Mouse (Mus musculus) hindbrain, embryonic 13.5 days (tissue): Measurements from ENCODE around the gene Aym1. TPM values are rescaled to one million over a fixed set of nuclear protein-coding genes. Genes with fewer than 3 reads are reported as not detected.
A peak's percentile ranks its signal among the peaks of the same experiment; 100 is the strongest.
"Not testable (repeated sequence)": the region's sequence is repeated elsewhere in the genome, so short reads cannot be mapped to it uniquely, and the experiment has no call there.

ENCODE experiments used
- ATAC-seq: fragments of 200-750 bp; cut with Nextera tagmentation; 2 replicates; pipeline ENCODE4 v1.8.0; 2017; ENCODE audit warnings: moderate TSS enrichment; ENCODE audit not compliant: low FRiP score
- H3K27ac ChIP-seq: fragments of 300-500 bp; sonication (generic); 2 replicates; pipeline ENCODE4 v1.5.1; 2015; ENCODE audit warnings: inconsistent platforms, mild to moderate bottlenecking, moderate library complexity
- H3K27me3 ChIP-seq: fragments of 300-500 bp; sonication (generic); 2 replicates; pipeline ENCODE4 v1.6.1; 2015; ENCODE audit warnings: mild to moderate bottlenecking, inconsistent platforms
- H3K36me3 ChIP-seq: fragments of 300-500 bp; sonication (generic); 2 replicates; pipeline ENCODE4 v1.6.1; 2015; ENCODE audit warnings: mild to moderate bottlenecking, inconsistent platforms
- H3K4me1 ChIP-seq: fragments of 300-500 bp; sonication (generic); replicated peaks from 2 replicates; pipeline ENCODE4 v1.6.1; 2015; ENCODE audit warnings: inconsistent platforms
- H3K4me2 ChIP-seq: fragments of 300-500 bp; sonication (generic); 2 replicates; pipeline ENCODE4 v1.6.1; 2015; ENCODE audit warnings: inconsistent platforms, mild to moderate bottlenecking, moderate library complexity
- H3K4me3 ChIP-seq: fragments of 300-500 bp; sonication (generic); 2 replicates; pipeline ENCODE4 v1.5.1; 2015; ENCODE audit warnings: mild to moderate bottlenecking, inconsistent platforms
- H3K9ac ChIP-seq: fragments of 300-500 bp; sonication (generic); 2 replicates; pipeline ENCODE4 v1.6.1; 2015; ENCODE audit warnings: mild to moderate bottlenecking, inconsistent platforms
- H3K9me3 ChIP-seq: fragments of 300-500 bp; sonication (generic); 2 replicates; pipeline ENCODE4 v1.6.1; 2016; ENCODE audit warnings: inconsistent platforms
- WGBS: fragments of 180-500 bp; shearing (Covaris S2); methylation state at CpG from one replicate; pipeline ENCODE4 v1.1.7; 2015; 5-methylcytosine and 5-hydroxymethylcytosine counted together
- polyA plus RNA-seq: library from polyadenylated mRNA; unstranded; fragments of >200 nt; fragmentation: Nextera tagmentation; extraction: Ambion mirVana; gene quantifications from 2 replicates; pipeline ENCODE4 v1.2.1, GENCODE M21; 2015

Gene Aym1
- polyA plus RNA-seq, 1 experiment from 2014 or later, result not detected

DNA sequence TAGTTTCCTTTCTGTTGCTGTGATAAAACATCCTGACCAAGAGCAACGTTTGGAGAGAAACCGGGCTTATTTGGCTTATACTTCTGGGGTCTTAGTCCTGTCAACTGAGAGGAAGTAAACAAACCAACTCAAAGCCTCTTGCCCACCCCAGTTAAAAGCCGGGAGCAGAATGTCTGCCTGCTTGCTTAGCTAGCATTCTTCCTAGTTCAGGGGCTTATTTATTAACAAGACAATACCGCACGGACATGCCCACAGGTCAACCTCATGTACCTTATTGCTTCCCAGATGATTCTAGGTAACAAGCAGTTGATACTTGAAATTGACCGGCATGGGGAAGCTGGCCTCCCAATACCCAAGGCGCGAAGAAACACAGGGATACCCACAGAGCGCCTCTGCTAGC lies 20.8 kb upstream of the Aym1 start:
- 22% methylated on average over 9 of the region's 9 CpGs for WGBS
- ATAC-seq, result no peak
- Histone ChIP-seq H3K27ac (no peak overlapping the region), H3K4me3 (no peak overlapping the region), H3K36me3 (no peaks in the 10 kb centered on the region), H3K27me3 (peaks cover 83% of the 10 kb centered on the region), H3K9ac (no peak overlapping the region), H3K4me2 (no peak overlapping the region; the same call in 1 of the 2 replicates), H3K4me1 (peaks cover 21% of the 10 kb centered on the region), H3K9me3 (no peaks in the 10 kb centered on the region)

DNA sequence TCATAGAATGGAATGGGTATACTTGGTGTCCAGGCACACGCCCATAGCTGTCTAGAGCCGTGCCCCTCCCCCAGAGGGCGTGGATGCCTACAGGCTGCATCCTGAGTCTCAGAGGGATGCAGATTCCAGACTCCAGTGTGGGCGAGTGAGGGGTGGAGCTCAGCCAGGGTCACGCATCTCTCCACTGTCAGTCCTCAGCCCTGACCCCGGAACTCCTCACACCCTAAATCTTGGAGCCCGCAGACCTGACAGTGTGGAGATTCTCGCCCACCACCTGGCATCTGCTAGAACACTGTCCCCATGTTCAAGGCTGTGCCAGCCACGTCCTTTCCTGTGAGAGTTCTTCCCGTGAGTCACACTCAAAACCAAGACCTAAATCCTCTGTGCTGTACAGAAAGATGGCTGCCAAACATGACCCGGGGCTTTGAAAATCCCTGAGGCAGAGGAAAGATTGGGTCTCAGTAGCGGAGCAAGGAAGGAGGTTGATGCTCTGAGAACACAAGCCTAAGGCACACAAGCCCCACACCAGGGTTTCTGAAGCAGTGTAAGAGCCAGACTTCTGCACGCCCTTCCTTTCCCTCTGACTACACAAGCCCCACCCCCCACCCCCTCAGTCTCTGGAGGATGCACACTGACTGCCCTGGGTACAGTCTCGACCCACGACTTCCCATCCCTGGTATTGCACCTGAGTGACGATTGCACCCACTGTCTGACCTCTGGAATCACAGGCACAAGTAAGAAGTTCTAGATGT lies 12.3 kb upstream of the Aym1 start:
- H3K4me3 ChIP-seq, result no peak overlapping the region
- no peak for ATAC-seq
- no peak overlapping the region; the same call in 1 of the 2 replicates for H3K9ac ChIP-seq
- H3K4me2 ChIP-seq, result no peak overlapping the region
- H3K36me3 ChIP-seq, result no peaks in the 10 kb centered on the region
- no peak overlapping the region for H3K27ac ChIP-seq
- H3K4me1 ChIP-seq, result peaks cover 39% of the 10 kb centered on the region
- 34% methylated on average over 16 of the region's 16 CpGs for WGBS
- peaks cover 74% of the 10 kb centered on the region for H3K27me3 ChIP-seq
- H3K9me3 ChIP-seq, result no peaks in the 10 kb centered on the region

GRCm38 (mm10) chr5:113345781-113346180 lies 11.3 kb upstream of the Aym1 start:
- no peak overlapping the region for H3K27ac ChIP-seq
- 7% methylated on average over 11 of the region's 11 CpGs for WGBS
- H3K4me1 ChIP-seq, result peaks cover 44% of the 10 kb centered on the region
- no peak for ATAC-seq
- peaks cover 82% of the 10 kb centered on the region for H3K27me3 ChIP-seq
- no peak overlapping the region for H3K9ac ChIP-seq
- H3K9me3 ChIP-seq, result no peaks in the 10 kb centered on the region
- no peak overlapping the region for H3K4me2 ChIP-seq
- no peak overlapping the region for H3K4me3 ChIP-seq
- no peaks in the 10 kb centered on the region for H3K36me3 ChIP-seq

GRCm38 (mm10) chr5:113346651-113347050 lies 10.4 kb upstream of the Aym1 start:
- not testable (repeated sequence) for H3K9ac ChIP-seq, ATAC-seq, H3K36me3 ChIP-seq, H3K9me3 ChIP-seq, H3K4me3 ChIP-seq, H3K4me2 ChIP-seq, H3K27ac ChIP-seq
- peaks cover 84% of the 10 kb centered on the region for H3K27me3 ChIP-seq
- WGBS, result 51% methylated on average over 6 of the region's 6 CpGs
- H3K4me1 ChIP-seq, result peaks cover 51% of the 10 kb centered on the region

DNA sequence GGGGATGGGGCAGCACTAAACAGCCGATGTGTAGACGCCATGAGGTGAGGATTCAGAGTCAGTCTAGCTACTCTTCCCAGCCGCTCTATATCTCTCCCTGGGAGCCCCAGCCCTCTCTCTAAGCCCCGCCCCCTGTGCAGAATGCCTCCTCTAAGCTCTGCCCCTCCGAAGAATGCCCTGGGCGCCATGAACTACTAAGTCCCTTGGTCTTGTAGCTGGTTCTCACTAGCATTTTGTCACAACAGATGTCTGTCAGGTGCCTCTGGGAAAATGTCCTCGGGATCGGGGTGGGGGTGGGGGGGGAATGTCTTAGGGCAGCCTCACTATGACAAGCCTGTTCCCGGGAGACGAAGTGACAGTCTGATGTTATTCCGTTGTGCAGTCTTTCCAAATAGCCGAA lies 9.5 kb upstream of the Aym1 start:
- Histone ChIP-seq H3K4me2 (peak overlapping the region; percentile 10; the same call in 1 of the 2 replicates), H3K4me3 (no peak overlapping the region), H3K9me3 (no peaks in the 10 kb centered on the region), H3K36me3 (no peaks in the 10 kb centered on the region), H3K27ac (no peak overlapping the region), H3K4me1 (peaks cover 59% of the 10 kb centered on the region), H3K9ac (no peak overlapping the region), H3K27me3 (peaks cover 81% of the 10 kb centered on the region)
- 24% methylated on average over 12 of the region's 12 CpGs for WGBS
- ATAC-seq, result no peak

DNA sequence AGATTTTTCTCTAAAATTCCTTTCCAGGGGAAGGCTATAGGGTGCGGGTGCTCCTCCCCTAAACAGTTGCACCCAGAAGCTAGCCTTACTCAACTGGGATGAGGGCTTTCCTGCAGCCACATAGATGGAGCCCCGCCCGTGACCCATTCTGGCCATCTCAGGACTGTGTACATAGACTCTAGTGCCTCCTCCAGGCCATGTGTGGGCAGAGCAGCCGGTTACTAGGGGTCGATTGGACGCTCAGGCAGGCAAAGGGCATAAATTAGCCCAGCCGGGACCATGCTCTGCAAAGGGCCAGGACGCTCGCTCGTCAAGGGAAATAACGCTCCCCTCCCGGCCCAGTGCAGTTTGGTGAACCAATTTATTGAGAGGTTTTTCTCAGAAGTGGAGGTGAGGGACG lies 8.5 kb upstream of the Aym1 start:
- Histone ChIP-seq H3K9me3 (no peaks in the 10 kb centered on the region), H3K27ac (no peak overlapping the region), H3K4me2 (no peak overlapping the region), H3K4me1 (peaks cover 64% of the 10 kb centered on the region), H3K4me3 (no peak overlapping the region), H3K27me3 (peaks cover 87% of the 10 kb centered on the region), H3K36me3 (no peaks in the 10 kb centered on the region), H3K9ac (no peak overlapping the region)
- WGBS, result 14% methylated on average over 13 of the region's 13 CpGs
- ATAC-seq, result no peak

DNA sequence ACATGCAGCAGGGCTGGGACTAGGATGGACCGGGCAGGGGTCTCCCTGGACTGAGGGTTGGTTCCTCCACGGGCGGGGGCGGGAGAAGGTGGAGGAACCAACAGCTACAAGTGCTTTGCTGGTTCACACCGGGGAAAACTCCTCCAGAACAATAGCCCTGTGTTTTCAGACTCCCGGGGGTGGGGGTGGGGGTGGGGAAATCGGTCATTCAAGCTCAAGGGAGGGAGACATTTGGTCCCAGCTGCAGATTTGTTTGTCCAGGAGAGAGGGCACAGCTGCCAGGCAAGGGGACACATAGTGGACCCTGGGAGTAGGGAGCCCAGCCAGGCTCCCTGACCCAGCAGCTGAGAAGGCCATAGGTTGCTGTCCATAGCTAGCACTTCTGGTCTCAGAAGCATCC lies 7.9 kb upstream of the Aym1 start:
- Histone ChIP-seq H3K9me3 (no peaks in the 10 kb centered on the region), H3K27ac (no peak overlapping the region), H3K9ac (no peak overlapping the region), H3K4me1 (peaks cover 66% of the 10 kb centered on the region), H3K27me3 (peaks cover 87% of the 10 kb centered on the region), H3K4me3 (no peak overlapping the region), H3K36me3 (no peaks in the 10 kb centered on the region), H3K4me2 (no peak overlapping the region)
- ATAC-seq, result no peak
- 9% methylated on average over 7 of the region's 7 CpGs for WGBS

DNA sequence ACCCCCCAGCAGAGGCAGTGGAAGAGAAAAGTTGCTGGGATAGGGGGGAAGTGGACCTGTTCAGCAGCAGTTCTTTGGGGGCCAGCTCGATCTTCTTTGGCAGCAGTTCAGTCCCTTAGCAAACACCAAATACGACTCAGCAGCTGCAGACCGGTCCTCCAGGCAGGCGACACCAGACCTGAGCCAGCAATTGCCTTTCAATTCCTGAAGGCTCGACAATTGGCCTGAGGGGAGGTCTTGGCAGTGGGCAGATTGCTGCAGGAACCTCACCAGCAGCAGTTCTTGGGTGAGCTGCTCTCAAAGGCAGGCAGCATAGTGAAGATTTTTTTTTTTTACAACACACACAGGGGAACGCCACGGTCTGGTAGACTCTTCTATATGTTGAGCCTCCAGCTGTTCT lies 7.3 kb upstream of the Aym1 start:
- Histone ChIP-seq H3K27ac (peak overlapping the region; percentile 5), H3K9ac (no peak overlapping the region), H3K4me1 (peaks cover 66% of the 10 kb centered on the region), H3K9me3 (no peaks in the 10 kb centered on the region), H3K36me3 (no peaks in the 10 kb centered on the region), H3K4me3 (no peak overlapping the region), H3K4me2 (no peak overlapping the region), H3K27me3 (peaks cover 85% of the 10 kb centered on the region)
- 6% methylated on average over 7 of the region's 7 CpGs for WGBS
- ATAC-seq, result no peak

DNA sequence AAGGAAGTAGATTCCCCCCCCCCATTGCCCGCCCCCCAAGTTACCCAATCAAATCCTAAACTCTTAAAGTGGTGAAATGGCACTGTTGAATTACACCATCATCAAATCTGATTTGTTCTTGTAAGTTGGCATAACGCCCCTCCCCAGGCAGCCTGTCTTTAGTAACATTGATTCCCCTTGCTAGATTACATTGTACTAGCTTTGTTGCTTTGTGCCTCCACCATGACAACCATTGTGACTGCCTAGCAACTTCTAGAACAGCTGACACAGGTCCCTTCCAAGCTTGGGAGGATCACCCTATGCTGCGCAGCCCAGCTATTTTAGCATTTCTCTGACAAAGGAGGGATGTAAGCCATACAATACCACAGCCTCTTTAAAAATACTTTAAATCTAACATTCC lies 5.3 kb upstream of the Aym1 start:
- WGBS, result 35% methylated on average over 3 of the region's 3 CpGs
- no peaks in the 10 kb centered on the region for H3K36me3 ChIP-seq
- no peak overlapping the region for H3K4me3 ChIP-seq
- no peak overlapping the region for H3K27ac ChIP-seq
- H3K9me3 ChIP-seq, result no peaks in the 10 kb centered on the region
- peaks cover 74% of the 10 kb centered on the region for H3K27me3 ChIP-seq
- no peak overlapping the region for H3K4me2 ChIP-seq
- ATAC-seq, result peak; percentile 67
- H3K4me1 ChIP-seq, result peaks cover 63% of the 10 kb centered on the region
- no peak overlapping the region for H3K9ac ChIP-seq

- Histone ChIP-seq H3K36me3 (no peaks in the 10 kb centered on the region), H3K9ac (no peak overlapping the region), H3K4me3 (no peak overlapping the region), H3K4me1 (peaks cover 68% of the 10 kb centered on the region), H3K9me3 (no peaks in the 10 kb centered on the region), H3K4me2 (no peak overlapping the region), H3K27me3 (peaks cover 67% of the 10 kb centered on the region), H3K27ac (no peak overlapping the region)
- 66% methylated on average over 6 of the region's 6 CpGs for WGBS
- no peak for ATAC-seq
Observed at GRCm38 (mm10) chr5:113352636-113353035, 4.5 kb upstream of the Aym1 start.

- Histone ChIP-seq H3K9me3 (no peaks in the 10 kb centered on the region), H3K36me3 (no peaks in the 10 kb centered on the region), H3K4me2 (0 out of 2 replicates have a peak overlapping the region, but pooled peaks have one; percentile 10), H3K4me1 (peaks cover 65% of the 10 kb centered on the region), H3K9ac (no peak overlapping the region), H3K27me3 (peaks cover 59% of the 10 kb centered on the region), H3K27ac (no peak overlapping the region), H3K4me3 (no peak overlapping the region)
- no peak for ATAC-seq
- 52% methylated on average over 16 of the region's 16 CpGs for WGBS
Observed at GRCm38 (mm10) chr5:113354311-113354710, 2.8 kb upstream of the Aym1 start.

GRCm38 (mm10) chr5:113357656-113358055 lies 562 bp downstream of the Aym1 start:
- 57% methylated on average over 3 of the region's 3 CpGs for WGBS
- no peak overlapping the region for H3K9ac ChIP-seq
- H3K27me3 ChIP-seq, result peaks cover 55% of the 10 kb centered on the region
- H3K36me3 ChIP-seq, result no peaks in the 10 kb centered on the region
- peaks cover 39% of the 10 kb centered on the region for H3K4me1 ChIP-seq
- H3K4me3 ChIP-seq, result no peak overlapping the region
- ATAC-seq, result no peak
- H3K4me2 ChIP-seq, result no peak overlapping the region
- H3K27ac ChIP-seq, result no peak overlapping the region
- no peaks in the 10 kb centered on the region for H3K9me3 ChIP-seq

DNA sequence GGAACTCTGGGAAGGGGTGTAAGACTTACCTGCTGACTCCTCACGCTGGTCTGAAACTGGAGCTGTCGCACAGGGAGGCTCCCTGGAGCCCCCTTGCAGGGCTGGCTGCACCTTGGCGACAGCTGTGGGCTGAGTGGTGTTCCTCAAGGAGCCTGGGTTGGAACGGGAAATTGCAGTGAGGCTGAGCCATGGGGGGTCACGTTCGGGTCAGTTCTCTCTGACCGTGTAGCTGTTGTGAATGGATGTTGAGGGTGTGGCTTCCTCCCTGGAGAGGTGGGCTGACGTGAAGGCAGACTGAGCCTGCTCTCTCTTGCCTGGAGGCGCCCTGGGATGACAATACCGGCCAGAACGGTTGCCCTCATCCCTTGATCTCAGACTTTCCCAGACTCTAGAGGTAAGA lies 1.7 kb downstream of the Aym1 start:
- peaks cover 47% of the 10 kb centered on the region for H3K27me3 ChIP-seq
- H3K27ac ChIP-seq, result no peak overlapping the region
- no peaks in the 10 kb centered on the region for H3K36me3 ChIP-seq
- H3K4me3 ChIP-seq, result no peak overlapping the region
- H3K9ac ChIP-seq, result no peak overlapping the region
- H3K4me2 ChIP-seq, result no peak overlapping the region
- no peak for ATAC-seq
- H3K9me3 ChIP-seq, result no peaks in the 10 kb centered on the region
- peaks cover 35% of the 10 kb centered on the region for H3K4me1 ChIP-seq
- WGBS, result 8% methylated on average over 11 of the region's 11 CpGs
